Mouse (Mus musculus) CH12.LX (cell line): ENCODE data around the gene Ube2h.

Source experiments
- CHD1 ChIP-seq: IDR thresholded peaks from 2 replicates; pipeline ENCODE4 v1.6.1; 2012; ENCODE audit warnings: low read depth, low read length, improper control_type of control experiment, inconsistent platforms
- CHD2 ChIP-seq: IDR thresholded peaks from 2 replicates; pipeline ENCODE4 v1.6.1; 2011; ENCODE audit warnings: low read length, improper control_type of control experiment
- CTCF ChIP-seq, 2 experiments: IDR thresholded peaks in 1 of 2; conservative IDR thresholded peaks in 1 of 2; 2 replicates each; pipeline ENCODE4 v1.5.1; 2011 to 2012; ENCODE audit warnings: low read depth in 2 of 2, low read length in 2 of 2, improper control_type of control experiment in 1 of 2, inconsistent platforms in 1 of 2, mild to moderate bottlenecking in 1 of 2, moderate library complexity in 1 of 2
- E2F4 ChIP-seq: IDR thresholded peaks from 2 replicates; pipeline ENCODE4 v1.6.1; 2011; ENCODE audit warnings: low read depth, low read length, improper control_type of control experiment; ENCODE audit not compliant: insufficient replicate concordance
- ELF1 ChIP-seq: IDR thresholded peaks from 2 replicates; pipeline ENCODE4 v1.6.1; 2014; ENCODE audit warnings: low read depth, mild to moderate bottlenecking, inconsistent platforms, low read length, improper control_type of control experiment
- EP300 ChIP-seq: IDR thresholded peaks from 2 replicates; pipeline ENCODE4 v1.6.1; 2011; ENCODE audit warnings: low read length, improper control_type of control experiment
- NELFE ChIP-seq: IDR thresholded peaks from 2 replicates; pipeline ENCODE4 v1.6.1; 2011; ENCODE audit warnings: low read depth, low read length, improper control_type of control experiment
- NRF1 ChIP-seq: IDR thresholded peaks from 2 replicates; pipeline ENCODE4 v1.6.1; 2014; ENCODE audit warnings: low read depth, mild to moderate bottlenecking, inconsistent platforms, low read length, improper control_type of control experiment, moderate library complexity
- POLR2A ChIP-seq: IDR thresholded peaks from 2 replicates; pipeline ENCODE4 v1.6.1; 2011; ENCODE audit warnings: low read depth, mild to moderate bottlenecking, improper control_type of control experiment, low read length
- RCOR1 ChIP-seq: conservative IDR thresholded peaks from 2 replicates; pipeline ENCODE4 v1.6.1; 2012; ENCODE audit warnings: low read depth, mild to moderate bottlenecking, inconsistent platforms, low read length, improper control_type of control experiment
- SIN3A ChIP-seq: IDR thresholded peaks from 2 replicates; pipeline ENCODE4 v1.6.1; 2012; ENCODE audit warnings: low read length, improper control_type of control experiment, inconsistent platforms
- TBP ChIP-seq: conservative IDR thresholded peaks from 2 replicates; pipeline ENCODE4 v1.6.1; 2011; ENCODE audit warnings: low read depth, low read length, improper control_type of control experiment
- TCF12 ChIP-seq: IDR thresholded peaks from 2 replicates; pipeline ENCODE4 v1.6.1; 2014; ENCODE audit warnings: low read depth, mild to moderate bottlenecking, inconsistent platforms, low read length, improper control_type of control experiment
- UBTF ChIP-seq: IDR thresholded peaks from 2 replicates; pipeline ENCODE4 v1.6.1; 2012; ENCODE audit warnings: low read depth, mild to moderate bottlenecking, inconsistent platforms, low read length, improper control_type of control experiment, moderate library complexity

DNA sequence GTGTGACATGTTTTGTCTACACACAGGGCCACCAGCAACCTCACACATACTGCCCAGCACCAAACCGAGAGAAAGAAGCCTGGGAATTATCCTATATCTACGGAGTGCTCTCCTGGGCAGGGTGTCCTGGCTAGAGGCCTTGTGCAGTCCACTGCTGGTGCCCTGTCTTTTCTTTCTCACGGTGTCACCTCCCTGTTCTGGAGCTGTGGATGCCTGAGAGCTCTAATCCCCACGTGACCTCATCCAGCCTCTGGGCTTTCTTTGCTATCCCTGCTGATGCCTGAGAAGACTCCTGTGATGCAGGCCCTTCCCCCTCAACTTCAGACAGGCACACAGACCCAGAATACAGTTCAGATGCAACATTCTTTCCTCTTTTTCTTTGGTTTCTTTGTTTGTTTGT lies 4.4 kb upstream of the Ube2h start:
- TF ChIP-seq POLR2A (no peak), CHD1 (no peak), CTCF (conservative IDR thresholded peaks at IDR 0.05 in 1 of 2, IDR thresholded peaks at IDR 0.05 in 1 of 2; ENCODE audit: low read depth in 2 of 2, low read length in 2 of 2) (no peak), SIN3A (no peak), UBTF (no peak), RCOR1 (no peak), NRF1 (no peak), CHD2 (no peak), TBP (no peak), ELF1 (no peak), E2F4 (no peak), NELFE (no peak), TCF12 (no peak), EP300 (no peak)
